Mouse (Mus musculus) intestine, postnatal 0 days (tissue): ENCODE measurements at regions not wholly inside any gene's neighbourhood (a gene's known extent, or its start where the extent isn't known, plus 50 kb on each side); places are given as distances from the start of the nearest gene placed in this dataset.

ENCODE experiments used
- ATAC-seq: fragments of 200-750 bp; cut with Nextera tagmentation; 2 replicates; pipeline ENCODE4 v1.8.0; 2017; ENCODE audit warnings: mild to moderate bottlenecking, moderate TSS enrichment, moderate library complexity
- H3K27ac ChIP-seq: fragments of 300-500 bp; sonication (generic); 2 replicates; pipeline ENCODE4 v1.5.1; 2014; ENCODE audit warnings: mild to moderate bottlenecking, low read depth, low read length, moderate library complexity
- H3K27me3 ChIP-seq: fragments of 300-500 bp; sonication (generic); replicated peaks from 2 replicates; pipeline ENCODE4 v1.6.1; 2014; ENCODE audit warnings: low read length, mixed read lengths; ENCODE audit not compliant: control insufficient read depth, insufficient read depth
- H3K36me3 ChIP-seq: fragments of 300-500 bp; sonication (generic); 2 replicates; pipeline ENCODE4 v1.6.1; 2014; ENCODE audit warnings: mild to moderate bottlenecking, moderate library complexity; ENCODE audit not compliant: control insufficient read depth, insufficient read depth
- H3K4me1 ChIP-seq: fragments of 300-500 bp; sonication (generic); replicated peaks from 2 replicates; pipeline ENCODE4 v1.6.1; 2014; ENCODE audit warnings: antibody characterized with exemption, low read length, mixed read lengths; ENCODE audit not compliant: control insufficient read depth, insufficient read depth
- H3K4me2 ChIP-seq: fragments of 300-500 bp; sonication (generic); replicated peaks from 2 replicates; pipeline ENCODE4 v1.6.1; 2014; ENCODE audit warnings: low read depth, mild to moderate bottlenecking, moderate library complexity
- H3K4me3 ChIP-seq: fragments of 300-500 bp; sonication (generic); 2 replicates; pipeline ENCODE4 v1.5.1; 2014; ENCODE audit warnings: low read depth, low read length
- H3K9ac ChIP-seq: fragments of 300-500 bp; sonication (generic); 2 replicates; pipeline ENCODE4 v1.6.1; 2014; ENCODE audit warnings: mild to moderate bottlenecking, low read depth, low read length
- H3K9me3 ChIP-seq: fragments of 300-500 bp; sonication (generic); 2 replicates; pipeline ENCODE4 v1.6.1; 2016; ENCODE audit warnings: mixed run types; ENCODE audit not compliant: control insufficient read depth
- CTCF ChIP-seq: sonication (generic); IDR thresholded peaks from 2 replicates; pipeline ENCODE4 v1.5.1; 2016; ENCODE audit warnings: low read depth, mild to moderate bottlenecking, control low read depth, antibody characterized with exemption, moderate library complexity
- WGBS: fragments of 180-500 bp; shearing (Covaris S2); extraction: QIAGEN DNeasy Blood & Tissue Kit; methylation state at CpG from one replicate; pipeline ENCODE4 v1.1.7; 2014; 5-methylcytosine and 5-hydroxymethylcytosine counted together

- no peaks in the 10 kb centered on the region for H3K27me3 ChIP-seq
- H3K36me3 ChIP-seq = no peaks in the 10 kb centered on the region
- no peaks in the 10 kb centered on the region for H3K9me3 ChIP-seq
- ATAC-seq = no peak
- H3K4me2 ChIP-seq = no peak overlapping the region
- no peak overlapping the region for H3K27ac ChIP-seq
- H3K4me1 ChIP-seq = no peaks in the 10 kb centered on the region
- 94% methylated on average over 21 of the region's 21 CpGs for WGBS
- no peak overlapping the region for H3K4me3 ChIP-seq
- no peak for TF ChIP-seq CTCF
- no peak overlapping the region for H3K9ac ChIP-seq
These were observed 1295.7 kb upstream of the A1bg start for GRCm38 (mm10) chr15:62218346-62219080.

GRCm38 (mm10) chr15:62216688-62217477, 1294.1 kb upstream of the A1bg start:
- TF ChIP-seq CTCF = no peak
- ATAC-seq = no peak
- H3K9ac ChIP-seq = no peak overlapping the region
- H3K4me3 ChIP-seq = no peak overlapping the region
- H3K27me3 ChIP-seq = no peaks in the 10 kb centered on the region
- H3K9me3 ChIP-seq = no peaks in the 10 kb centered on the region
- no peak overlapping the region for H3K4me2 ChIP-seq
- H3K36me3 ChIP-seq = no peaks in the 10 kb centered on the region
- H3K4me1 ChIP-seq = no peaks in the 10 kb centered on the region
- 74% methylated on average over 8 of the region's 8 CpGs for WGBS
- no peak overlapping the region for H3K27ac ChIP-seq

- WGBS = 61% methylated on average over 8 of the region's 8 CpGs
- Histone ChIP-seq H3K9me3 (no peaks in the 10 kb centered on the region), H3K4me3 (no peak overlapping the region), H3K4me1 (no peaks in the 10 kb centered on the region), H3K27ac (no peak overlapping the region), H3K4me2 (no peak overlapping the region), H3K27me3 (no peaks in the 10 kb centered on the region), H3K36me3 (no peaks in the 10 kb centered on the region), H3K9ac (no peak overlapping the region)
- ATAC-seq = no peak
- no peak for TF ChIP-seq CTCF
These were observed 1293.0 kb upstream of the A1bg start for GRCm38 (mm10) chr15:62215616-62216398.

- Histone ChIP-seq H3K4me3 (no peak overlapping the region), H3K36me3 (no peaks in the 10 kb centered on the region), H3K9ac (no peak overlapping the region), H3K4me2 (no peak overlapping the region), H3K4me1 (no peaks in the 10 kb centered on the region), H3K27ac (no peak overlapping the region), H3K9me3 (no peaks in the 10 kb centered on the region), H3K27me3 (no peaks in the 10 kb centered on the region)
- ATAC-seq = no peak
- 91% methylated on average over 4 of the region's 4 CpGs for WGBS
- TF ChIP-seq CTCF = no peak
These were observed 1291.5 kb upstream of the A1bg start for GRCm38 (mm10) chr15:62214300-62214699.

GRCm38 (mm10) chr15:62212283-62212910, 1289.6 kb upstream of the A1bg start:
- Histone ChIP-seq H3K4me2 (no peak overlapping the region), H3K4me3 (no peak overlapping the region), H3K36me3 (no peaks in the 10 kb centered on the region), H3K4me1 (no peaks in the 10 kb centered on the region), H3K9me3 (no peaks in the 10 kb centered on the region), H3K27me3 (no peaks in the 10 kb centered on the region), H3K9ac (no peak overlapping the region), H3K27ac (no peak overlapping the region)
- no peak for TF ChIP-seq CTCF
- WGBS = 82% methylated on average over 5 of the region's 5 CpGs
- no peak for ATAC-seq
